Mouse (Mus musculus): Measurements from ENCODE around the gene Ccdc42. TPM values are rescaled to one million over a fixed set of nuclear protein-coding genes. Genes with fewer than 3 reads are reported as not detected.

Ccdc42 gene
- total RNA-seq, 2 experiments from 2014 or later = 0.52 TPM; not detected in 1

DNA sequence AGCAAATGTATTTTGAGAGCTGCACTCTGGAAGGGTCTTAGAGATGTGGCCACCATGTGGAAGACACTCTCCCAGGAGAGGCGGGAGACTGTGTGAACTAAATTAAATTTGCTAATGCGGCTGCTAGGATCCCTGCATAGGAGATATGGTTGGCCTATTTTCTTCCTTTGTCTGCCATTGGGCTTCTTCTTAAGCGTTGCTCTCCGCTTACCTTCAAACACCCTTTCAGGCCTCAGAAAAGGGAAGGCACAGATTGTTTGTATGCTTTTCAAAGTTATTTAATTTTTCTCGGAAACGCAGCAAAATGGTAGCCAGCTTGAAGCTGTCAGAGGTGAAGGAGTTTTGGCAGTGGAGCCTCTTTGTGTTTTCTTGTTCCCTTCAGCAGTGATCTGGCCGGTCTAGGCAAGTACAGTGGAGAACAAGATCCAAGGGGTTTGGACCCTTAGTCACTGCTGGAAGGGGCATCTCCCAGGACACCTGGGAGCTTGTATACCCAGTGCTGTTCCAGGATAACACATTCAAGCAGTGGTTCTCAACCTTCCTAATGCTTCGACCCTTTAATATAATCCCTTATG is 2.8 kb upstream of the Ccdc42 start:
- no peak for DNase-seq
- intact Hi-C loops (cut with DNase I) = loop anchor here (5.0 kb wide), 1 partner anchor 108 kb away; the partner anchor contains the start of gene Myh10

DNA sequence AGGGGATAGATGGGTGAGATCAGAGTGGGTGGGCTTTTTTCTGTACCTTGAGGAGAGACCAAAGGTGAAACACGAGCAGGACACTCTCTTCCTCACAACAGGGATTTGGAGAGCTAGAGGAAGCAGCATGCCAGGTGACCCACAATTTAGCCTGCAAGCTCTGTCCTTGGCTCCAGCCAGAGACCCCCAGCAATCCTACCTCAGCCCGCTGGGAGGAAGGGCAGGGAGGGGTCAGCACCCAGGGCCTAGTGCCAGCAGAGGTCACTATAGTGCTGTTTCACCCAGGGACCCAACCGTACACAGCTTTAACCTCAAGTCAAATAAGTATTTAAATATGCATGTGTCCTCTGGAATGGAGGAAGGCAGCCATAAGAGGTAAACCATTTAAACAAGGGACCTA is 931 bp upstream of the Ccdc42 start:
- intact Hi-C loops (cut with DNase I) = no loop called here
- no peak for DNase-seq

DNA sequence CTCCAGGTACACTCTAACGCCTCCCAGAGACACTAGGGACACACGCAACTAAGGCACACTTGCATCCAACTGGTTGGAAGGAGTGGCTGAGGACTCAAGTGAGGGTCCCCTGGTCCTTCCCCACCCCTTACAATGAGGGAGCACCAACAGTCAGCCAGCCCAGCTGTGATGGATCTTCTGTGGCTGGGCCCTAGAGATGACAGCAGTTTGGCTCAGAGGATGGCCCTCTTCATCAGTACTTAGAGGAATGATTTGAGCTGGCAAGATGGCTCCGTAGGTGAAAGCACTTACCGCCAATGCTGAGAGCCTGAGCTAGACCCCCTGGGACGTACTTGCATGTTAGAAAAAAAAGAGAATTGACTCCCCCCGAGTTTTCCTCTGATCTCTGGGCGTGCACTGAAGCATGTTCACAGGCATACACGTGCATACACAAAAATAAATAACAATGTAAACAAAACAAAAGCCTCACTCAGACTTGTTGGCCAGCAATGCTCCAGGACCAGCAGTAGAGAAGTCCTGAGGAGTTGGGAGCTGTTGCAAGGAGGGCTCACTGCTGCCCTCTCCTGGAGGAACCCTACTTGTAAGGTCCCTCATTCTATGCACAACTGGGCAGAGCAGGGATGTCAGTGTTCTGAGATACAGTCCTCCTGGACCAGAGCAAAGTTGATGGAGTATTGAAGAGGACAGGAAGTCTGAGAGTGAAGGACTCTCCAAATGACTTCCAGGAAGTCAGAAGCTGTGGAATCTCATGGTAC is 2.4 kb downstream of the Ccdc42 start:
- intact Hi-C loops (cut with DNase I) = no loop called here
- peak; percentile 82 for DNase-seq

DNA sequence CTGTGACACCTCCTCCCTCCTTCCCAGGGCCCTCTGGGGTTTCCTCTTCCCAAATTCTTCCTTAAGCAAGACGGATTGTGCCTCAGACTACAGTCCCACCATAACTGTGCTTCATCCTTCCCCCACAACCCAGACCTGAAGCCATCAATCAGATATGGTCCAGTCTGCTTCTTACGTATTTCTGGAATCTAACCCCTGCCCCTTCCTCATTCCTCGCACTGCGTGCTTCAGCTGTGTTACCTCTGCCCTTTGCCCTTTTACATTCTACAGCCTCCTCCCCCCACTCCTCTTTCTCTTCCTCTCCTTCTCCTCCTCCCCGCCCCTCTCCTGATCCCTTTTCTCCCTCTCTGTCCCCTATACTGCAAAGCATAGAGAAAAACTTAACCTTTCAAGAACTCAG is 4.9 kb downstream of the Ccdc42 start:
- intact Hi-C loops (cut with DNase I) = no loop called here
- no peak for DNase-seq

DNA sequence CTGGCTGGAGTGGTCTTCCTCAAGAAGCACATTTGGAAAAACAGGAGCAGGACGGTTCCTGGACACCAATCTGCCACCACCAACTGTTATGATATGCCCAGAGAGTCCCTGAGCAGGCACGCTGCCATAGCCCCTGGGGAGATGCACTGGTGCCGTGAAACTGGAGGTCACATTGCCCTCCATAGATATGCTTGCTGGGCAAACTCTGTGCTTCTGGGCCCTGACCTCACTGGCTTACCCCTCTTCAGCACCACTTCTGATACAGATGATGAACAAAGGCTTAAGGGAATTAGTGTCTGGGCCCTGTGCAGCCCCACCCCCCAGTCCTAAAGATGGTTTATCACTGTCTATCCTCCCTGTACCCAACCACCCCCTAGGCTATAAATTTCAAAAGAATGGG is 6.4 kb downstream of the Ccdc42 start:
- intact Hi-C loops (cut with DNase I) = no loop called here
- no peak for DNase-seq

DNA sequence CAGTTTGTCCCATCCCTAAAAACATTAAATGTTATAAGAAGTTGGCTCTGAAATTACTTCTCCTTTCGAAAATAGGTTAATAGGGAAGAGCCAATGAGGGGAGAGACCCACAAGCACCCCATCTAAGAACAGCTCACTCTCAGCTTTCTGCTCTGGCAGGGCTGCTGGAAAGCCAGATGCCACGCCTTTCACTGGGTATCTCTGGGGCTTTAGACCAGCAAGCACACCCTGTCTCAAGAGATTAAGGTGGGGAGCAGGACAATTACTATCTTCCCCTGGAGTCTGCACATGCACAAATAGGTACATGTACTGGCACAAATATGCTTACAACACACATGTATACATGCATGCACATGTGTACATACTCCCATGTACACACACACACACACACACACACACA is 11.1 kb downstream of the Ccdc42 start:
- no peak for DNase-seq
- intact Hi-C loops (cut with DNase I) = no loop called here

DNA sequence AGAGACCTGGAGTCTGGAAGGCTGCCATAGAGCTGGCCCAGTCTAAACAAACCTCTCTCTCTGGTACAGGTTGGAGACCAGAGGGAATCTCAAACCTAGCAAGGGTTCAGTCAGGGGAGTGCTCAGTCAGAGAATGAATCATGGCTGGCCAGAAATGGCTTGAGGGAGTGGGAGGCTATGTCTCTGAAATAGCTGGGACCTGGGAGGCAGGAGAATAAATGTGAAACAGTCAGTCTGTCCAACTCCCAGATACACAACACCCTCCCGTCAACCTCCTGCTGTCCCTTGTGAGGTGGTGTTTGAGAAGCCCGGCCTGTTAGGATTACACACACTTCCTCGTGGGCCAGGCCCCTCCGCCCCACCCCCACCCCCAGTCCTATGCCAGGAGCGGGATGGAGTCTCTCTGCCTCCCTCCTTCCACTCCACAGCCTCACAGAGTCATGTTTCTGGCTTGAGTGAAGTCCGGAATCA is 13.8 kb downstream of the Ccdc42 start:
- intact Hi-C loops (cut with DNase I) = no loop called here
- DNase-seq = no peak

DNA sequence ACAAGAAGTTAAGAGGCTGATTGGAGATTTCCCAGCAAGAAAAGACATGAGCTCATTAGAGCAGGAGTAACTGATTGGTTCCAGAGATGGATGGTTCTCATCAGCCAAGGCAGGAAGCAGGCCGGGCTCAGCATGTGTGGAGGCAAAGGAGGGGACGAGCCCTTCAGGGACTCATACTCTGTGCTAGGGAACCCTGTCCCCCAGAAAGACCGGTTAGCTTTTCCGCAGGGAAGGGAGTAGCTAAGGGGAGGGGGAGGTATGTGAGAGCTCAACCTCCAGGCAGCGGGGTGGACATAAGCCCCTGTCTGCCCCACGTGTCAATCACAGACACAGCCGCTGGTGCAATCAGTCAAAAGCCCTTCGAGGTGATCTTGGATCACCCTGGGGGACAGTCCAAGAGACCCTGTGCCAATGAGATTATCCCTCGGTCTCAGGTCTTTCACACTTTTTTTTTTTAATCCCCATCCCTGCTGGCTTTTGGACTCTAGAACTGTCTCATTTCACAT is 14.7 kb downstream of the Ccdc42 start:
- intact Hi-C loops (cut with DNase I) = no loop called here
- no peak for DNase-seq

DNA sequence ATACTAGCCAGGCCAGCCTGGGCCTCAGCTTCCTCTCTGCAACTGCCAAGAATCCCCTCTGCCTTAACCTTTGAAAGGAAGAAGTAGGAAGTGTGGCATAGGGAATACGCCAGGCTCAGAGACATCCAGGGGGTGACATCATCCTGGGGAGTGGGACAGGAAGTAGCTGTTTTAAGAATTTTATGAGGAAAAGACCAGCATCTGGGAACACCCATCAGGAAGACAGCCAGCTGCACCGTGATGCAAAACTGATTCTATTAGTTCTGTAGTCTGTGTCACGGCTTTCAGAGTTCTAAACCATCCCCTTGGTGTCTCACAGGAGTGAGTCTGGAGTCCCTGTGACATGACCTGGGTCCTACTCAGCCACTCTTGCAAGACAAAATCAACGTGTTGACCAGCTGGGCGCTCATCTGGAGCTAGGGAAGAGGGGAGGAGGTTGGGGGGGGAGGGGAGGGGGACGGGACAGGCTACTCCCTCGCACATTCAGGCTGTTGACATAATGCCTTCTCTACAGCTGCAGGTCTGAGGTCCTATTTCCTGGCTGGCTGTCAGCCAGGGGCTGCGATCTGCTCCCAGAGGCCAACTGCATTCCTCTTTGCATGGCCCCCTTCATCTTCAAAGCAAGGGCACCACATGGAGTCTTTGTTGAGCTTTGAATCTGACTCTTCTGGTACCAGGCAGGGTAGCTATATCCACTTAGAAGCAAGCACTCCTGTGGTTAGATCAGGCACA is 15.5 kb downstream of the Ccdc42 start:
- intact Hi-C loops (cut with DNase I) = no loop called here
- DNase-seq = no peak

DNA sequence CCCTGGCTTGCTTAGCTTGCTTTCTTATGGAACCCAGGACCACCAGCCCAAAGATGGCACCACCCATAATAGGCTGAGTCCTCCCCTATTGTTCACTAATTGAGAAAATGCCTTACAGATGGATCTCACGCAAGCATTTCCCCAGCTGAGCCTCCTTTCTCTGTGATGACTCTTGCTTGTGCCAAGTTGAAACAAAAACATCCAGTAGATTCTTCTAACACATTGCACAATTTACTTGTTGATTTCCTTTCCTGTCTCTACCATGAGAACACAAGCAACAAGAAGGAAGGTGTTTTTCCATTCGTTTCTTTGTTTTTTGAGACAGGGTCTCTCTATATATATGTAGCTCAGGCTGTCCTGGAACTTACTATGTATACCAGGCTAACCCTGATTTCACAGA is 20.2 kb downstream of the Ccdc42 start:
- intact Hi-C loops (cut with DNase I) = no loop called here

DNA sequence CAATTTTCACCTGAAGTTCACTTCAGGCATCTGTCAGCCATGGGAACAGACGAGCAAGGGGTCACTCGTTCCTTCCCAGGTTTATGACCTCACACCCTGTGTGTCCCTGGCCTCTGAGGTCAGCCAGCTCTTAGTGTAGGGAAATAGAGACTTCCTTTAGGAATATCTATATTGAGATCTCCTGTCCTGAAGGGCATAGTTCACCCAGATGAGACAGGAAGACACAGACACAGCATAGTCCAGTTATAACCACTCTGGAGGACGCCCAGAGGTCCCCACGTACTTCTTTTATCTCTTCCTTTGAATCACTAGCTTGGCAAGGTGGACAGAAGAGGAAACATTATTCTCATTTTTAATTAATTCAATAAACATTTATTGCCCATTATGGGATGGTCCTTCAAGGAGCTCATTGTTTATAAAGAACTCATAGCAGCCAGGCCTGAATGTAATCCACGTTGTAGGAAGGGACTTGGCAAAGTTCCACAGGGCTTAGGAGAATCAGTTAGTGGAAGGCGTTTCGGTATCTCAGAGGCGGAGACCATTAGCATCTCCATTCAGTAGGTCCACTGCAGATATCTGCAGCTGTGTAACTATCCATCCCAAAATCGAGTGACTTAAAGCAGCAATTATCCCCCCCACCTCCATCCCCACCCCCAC is 23.2 kb downstream of the Ccdc42 start:
- intact Hi-C loops (cut with DNase I) = no loop called here
- DNase-seq = no peak

More for the DNA sequence above, 20.2 kb downstream of the Ccdc42 start:
- DNase-seq = no peak

DNA sequence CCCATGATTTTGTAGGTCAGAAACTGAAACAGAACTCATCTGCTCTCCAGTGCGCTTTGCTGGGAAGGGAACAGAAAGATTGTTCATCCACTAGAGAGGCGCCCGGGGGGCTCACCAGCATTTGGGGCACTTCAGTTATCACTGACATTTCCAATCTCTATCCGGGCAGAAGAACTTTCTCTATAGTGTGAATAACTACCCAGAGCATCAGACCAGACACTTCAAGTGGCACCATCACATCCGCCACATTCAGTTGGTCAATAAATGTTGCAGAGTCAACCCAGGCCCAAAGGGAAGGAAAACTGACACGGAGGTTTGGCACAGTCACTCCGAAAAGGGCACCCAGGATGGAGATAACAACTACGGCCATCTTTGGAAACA is 23.7 kb downstream of the Ccdc42 start:
- no peak for DNase-seq
- intact Hi-C loops (cut with DNase I) = no loop called here

DNA sequence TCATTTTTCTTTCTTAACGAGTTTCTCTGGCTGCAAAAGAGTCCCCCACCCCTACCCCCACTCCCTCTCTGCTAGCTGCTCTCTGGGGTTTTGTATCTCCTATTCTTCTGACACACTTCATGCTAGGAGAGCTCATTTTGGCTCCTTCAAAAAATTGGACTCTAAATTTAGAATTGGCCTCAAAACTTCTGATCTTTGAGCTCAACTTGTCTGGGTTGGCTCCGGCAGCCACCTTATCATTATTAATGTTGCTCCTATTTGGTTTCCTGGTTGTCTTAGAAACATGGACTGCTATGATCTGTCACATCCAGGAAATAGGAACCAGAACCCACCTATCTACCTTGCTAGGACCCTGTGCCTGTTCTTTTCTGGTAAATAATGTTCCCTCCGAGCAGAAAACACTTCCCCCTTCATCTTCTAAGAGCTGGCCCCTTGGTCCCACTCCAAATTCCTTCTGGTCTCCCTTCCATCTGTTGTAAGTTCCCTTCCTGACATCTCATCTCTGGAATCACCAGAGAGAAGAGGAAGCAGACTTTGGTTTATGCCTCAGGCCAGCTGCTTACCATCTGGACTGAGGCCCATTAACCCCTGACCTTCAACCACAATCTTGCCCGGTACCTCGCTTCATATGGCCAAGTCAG is 26.4 kb downstream of the Ccdc42 start:
- intact Hi-C loops (cut with DNase I) = no loop called here
- DNase-seq = no peak

DNA sequence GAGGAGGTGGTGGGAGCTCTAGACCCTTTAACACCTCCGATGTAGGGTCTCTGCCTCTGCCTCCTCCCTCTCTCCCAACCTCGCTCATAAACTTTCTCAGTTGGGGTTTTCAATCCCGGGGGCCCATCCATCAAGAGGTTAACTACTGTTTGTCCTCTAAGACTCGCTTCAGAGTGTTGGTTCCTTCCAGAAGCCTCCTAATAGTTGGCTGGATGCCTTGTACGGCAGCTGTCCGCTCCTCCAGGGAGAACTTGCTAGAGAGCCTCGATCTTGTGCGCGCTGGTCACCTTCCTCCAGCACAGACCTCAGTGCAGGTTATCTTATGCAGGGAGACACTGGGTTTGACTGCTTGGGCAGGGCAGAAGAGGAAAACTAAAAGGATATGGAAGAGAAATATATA is 35.9 kb downstream of the Ccdc42 start:
- peak; percentile 37 for DNase-seq
- intact Hi-C loops (cut with DNase I) = no loop called here

DNA sequence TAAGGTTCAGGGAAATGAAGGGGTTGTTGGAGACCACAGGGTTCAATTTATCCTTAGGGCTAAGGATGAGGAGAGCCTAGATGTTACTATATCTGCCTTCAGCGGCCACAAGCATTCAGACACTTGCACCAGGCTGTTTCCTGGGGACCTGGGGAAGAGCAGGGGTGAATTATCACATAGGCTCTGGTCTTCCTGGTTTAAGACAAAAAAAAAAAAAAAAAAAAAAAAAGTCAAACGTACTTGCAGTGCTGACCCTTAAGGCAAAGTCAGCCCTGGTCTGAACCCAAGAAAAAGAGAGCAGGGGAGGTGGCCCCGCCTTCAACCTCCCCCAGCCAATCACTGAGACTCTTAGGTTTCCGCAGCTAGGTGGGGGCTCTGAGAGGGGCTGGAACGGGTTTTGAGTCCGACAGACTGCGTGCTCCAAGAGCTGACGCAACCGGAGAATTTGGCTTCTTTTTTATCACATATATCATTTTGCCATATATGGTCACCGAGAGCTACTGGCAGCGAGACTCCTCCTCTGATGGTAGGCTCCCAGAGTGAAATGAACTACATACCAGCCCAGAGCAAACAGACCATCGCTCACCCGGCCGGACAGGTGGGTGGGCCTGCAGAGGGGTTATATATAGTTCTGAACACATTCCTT is 36.5 kb downstream of the Ccdc42 start:
- DNase-seq = peak; percentile 19
- intact Hi-C loops (cut with DNase I) = no loop called here

DNA sequence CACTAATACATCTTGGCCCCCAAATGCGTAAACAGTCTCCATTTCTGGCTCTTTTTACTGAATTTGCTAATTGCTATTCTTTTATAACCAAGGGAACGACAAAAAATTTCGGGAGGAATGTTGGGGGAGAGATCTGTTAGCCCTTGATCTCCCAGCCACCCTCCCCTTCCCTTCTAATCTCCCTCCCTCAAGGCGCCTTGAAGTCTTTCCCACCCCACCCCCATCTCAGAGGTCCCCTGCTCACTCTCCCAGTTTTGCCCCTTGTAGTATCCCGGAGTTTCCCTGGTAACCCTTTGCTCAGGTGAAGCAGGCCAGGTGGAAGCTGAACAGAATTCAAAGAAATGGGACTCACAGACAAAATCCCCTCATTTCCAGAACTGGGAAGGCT is 37.0 kb downstream of the Ccdc42 start:
- no peak for DNase-seq
- intact Hi-C loops (cut with DNase I) = no loop called here

DNA sequence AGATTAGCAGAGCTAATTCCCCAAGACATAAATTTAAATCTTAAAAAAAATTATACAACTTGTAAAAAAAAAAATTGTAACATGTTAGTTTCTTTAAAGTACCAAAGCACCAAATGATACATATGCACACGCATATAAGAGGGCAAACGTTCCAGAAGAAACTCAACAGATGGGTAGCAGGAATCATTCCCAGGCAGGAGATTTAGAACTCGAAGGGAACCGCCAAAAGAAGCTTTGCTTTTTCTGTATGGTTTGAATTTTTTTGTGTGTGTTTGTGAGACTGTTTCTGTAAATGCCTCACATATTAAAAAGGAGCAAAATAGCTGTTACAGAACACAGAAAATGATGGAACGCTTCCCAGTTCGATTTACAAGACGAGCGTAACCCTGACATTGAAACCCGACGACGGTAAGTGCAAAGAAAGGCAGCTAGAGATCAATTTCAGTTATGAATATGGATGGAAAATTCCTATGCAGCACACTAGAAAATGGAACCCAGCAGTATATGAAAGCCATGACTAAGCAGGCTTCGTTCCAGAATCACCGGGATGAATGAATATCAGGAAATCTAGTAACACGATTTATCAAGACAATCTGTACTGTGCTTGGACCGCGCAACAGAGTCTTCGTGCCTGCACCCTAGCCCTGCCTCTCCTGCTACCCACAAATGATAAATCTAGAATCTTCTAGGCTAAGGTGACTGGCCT is 44.9 kb downstream of the Ccdc42 start:
- intact Hi-C loops (cut with DNase I) = no loop called here
- DNase-seq = no peak

DNA sequence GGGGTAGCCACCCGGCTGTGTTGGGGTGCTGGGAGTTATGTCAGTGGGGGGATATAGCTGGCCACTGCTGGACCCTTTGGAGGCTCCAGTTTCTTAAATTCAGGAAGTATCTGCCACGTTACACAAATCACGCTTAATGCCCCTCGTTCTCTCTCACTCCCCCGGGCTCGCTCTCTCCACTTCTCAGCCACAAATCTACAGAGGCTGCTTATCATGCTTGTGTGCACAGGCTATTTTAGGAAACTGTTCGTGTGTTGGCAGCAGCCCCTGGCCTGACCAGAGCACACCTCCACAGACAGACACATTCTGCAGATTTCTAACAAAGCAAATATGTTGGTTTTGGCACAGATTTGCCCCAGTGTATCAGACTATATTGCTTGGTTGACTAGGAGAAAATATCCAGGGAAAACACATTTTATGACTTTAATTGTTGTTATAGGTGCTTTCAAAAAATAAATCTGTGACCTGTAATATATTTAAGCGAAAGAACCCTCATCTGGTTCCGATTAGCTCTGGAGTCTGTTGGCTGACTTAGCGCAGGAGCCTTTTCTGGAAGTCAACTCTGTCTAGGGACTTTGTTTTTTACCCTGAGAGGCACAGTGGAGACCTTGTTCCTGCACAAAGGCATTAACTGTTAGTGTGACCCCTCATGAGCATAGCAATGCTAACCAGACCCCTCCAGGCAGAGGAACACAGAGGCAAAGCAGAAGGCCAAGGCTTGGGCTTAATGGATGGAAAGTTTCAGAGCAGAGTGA is 51.2 kb downstream of the Ccdc42 start:
- intact Hi-C loops (cut with DNase I) = no loop called here
- no peak for DNase-seq

DNA sequence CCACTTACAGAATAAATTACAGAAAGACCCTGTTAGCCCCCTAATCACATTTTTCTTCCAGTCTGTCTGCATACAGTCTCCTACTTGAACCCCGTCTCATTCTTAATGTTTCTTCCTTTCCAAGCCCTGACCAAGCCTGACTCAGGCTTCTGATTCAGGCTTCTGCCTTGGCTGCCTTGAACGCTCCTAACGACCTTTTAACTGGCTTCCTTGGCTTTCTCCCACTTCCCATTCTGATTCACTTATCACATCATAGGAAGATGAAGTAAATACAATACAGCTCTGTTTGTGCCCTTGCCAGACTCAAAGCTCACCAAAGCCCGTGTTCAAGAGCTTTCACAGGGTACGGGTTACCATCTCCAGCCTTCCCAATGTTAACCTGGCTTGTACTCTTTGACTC is 54.5 kb downstream of the Ccdc42 start:
- DNase-seq = no peak
- intact Hi-C loops (cut with DNase I) = no loop called here

All from left cerebral cortex, postnatal 4 days (tissue).